ENCODE assay signal across 8 mouse cellular contexts in the genomic region with DNA sequence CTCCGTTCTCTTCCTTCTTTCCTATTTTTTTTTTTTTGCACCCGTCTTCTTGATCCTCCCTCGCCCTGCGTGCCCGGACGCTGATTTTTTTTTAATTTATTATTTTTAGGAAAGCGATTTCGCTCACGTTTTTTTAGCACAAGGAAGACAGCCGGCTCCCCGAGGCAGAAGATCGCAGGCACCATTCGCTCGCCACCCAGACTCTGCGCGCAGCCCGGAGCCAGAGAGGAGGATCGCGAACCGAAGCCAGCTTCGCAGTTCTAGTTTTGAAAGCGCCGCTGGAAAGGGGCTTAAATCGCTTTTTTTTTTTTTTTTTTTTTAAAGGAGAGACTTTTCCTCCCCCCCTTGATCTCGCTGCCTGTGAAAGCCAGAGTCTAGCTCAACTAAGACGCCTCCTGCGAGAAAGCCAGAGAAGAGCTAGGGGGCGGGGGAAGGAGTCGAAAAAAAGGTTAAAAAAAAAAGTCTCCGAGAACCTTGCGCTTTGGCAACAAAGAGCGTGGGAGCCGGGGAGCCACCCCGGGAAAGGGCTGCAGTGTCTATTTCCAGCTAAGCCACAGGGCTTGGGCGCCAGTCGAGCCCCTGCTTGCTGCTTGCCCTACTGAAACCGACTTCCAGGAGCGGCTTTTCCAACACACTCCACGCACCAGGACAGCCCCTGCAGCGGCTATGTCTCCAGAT. TPM values are rescaled to one million over a fixed set of nuclear protein-coding genes. Genes with fewer than 3 reads are reported as not detected.
DNase-seq lines count a peak whose midpoint lies in the region; ATAC-seq lines count a peak whose summit lies in the region.

No protein-coding gene starts in this region.

- H3K27me3 ChIP-seq in kidney, embryonic 15.5 days: peaks cover 95% of the 10 kb centered on the region
- H3K27me3 ChIP-seq in embryonic facial prominence, embryonic 11.5 days (ENCODE audit: control insufficient read depth, insufficient read depth, low read length): peaks cover 25% of the 10 kb centered on the region
- peaks cover 89% of the 10 kb centered on the region for H3K27me3 ChIP-seq in liver, embryonic 16.5 days (ENCODE audit: control insufficient read depth, insufficient read depth, low read depth, low read length)
- H3K27me3 ChIP-seq in stomach, embryonic 16.5 days (ENCODE audit: control insufficient read depth, insufficient read depth, low read length): peaks cover 58% of the 10 kb centered on the region

- intact Hi-C loops in heart, postnatal 14 days (cut with DNase I): loop anchor here (5.0 kb wide), 3 partner anchors 264 to 704 kb away; no protein-coding TSS in a partner anchor

- H3K27ac ChIP-seq in kidney, embryonic 15.5 days: peak overlapping the region; percentile 98
- H3K27ac ChIP-seq in embryonic facial prominence, embryonic 11.5 days (replicated peaks; ENCODE audit: low read depth, low read length): peak overlapping the region; percentile 96
- H3K27ac ChIP-seq in liver, embryonic 16.5 days (ENCODE audit: low read length): peak overlapping the region; percentile 49; the same call in 1 of the 2 replicates
- H3K27ac ChIP-seq in stomach, embryonic 16.5 days (ENCODE audit: low read length): peak overlapping the region; percentile 94

- H3K9ac ChIP-seq in kidney, embryonic 15.5 days: peak overlapping the region; percentile 58
- peak overlapping the region; percentile 92 for H3K9ac ChIP-seq in embryonic facial prominence, embryonic 11.5 days (replicated peaks; ENCODE audit: low read length)
- H3K9ac ChIP-seq in liver, embryonic 16.5 days (ENCODE audit: low read depth, low read length): peak overlapping the region; percentile 25
- peak overlapping the region; percentile 76 for H3K9ac ChIP-seq in stomach, embryonic 16.5 days (ENCODE audit: low read length)

- H3K36me3 ChIP-seq in kidney, embryonic 15.5 days: peaks cover 2% of the 10 kb centered on the region; the same call in 1 of the 2 replicates
- H3K36me3 ChIP-seq in embryonic facial prominence, embryonic 11.5 days (replicated peaks; ENCODE audit: control insufficient read depth, insufficient read depth, low read depth, low read length): no peaks in the 10 kb centered on the region
- no peaks in the 10 kb centered on the region for H3K36me3 ChIP-seq in liver, embryonic 16.5 days (ENCODE audit: control insufficient read depth, insufficient read depth)
- H3K36me3 ChIP-seq in stomach, embryonic 16.5 days (ENCODE audit: control insufficient read depth, insufficient read depth, low read length): no peaks in the 10 kb centered on the region

- ATAC-seq in kidney, embryonic 15.5 days (replicated peaks; ENCODE audit: low FRiP score): no peak
- no peak for ATAC-seq in embryonic facial prominence, embryonic 11.5 days (replicated peaks; ENCODE audit: insufficient number of reproducible peaks, low FRiP score, low TSS enrichment, low read depth)
- ATAC-seq in liver, embryonic 16.5 days (ENCODE audit: low read depth): no peak
- ATAC-seq in stomach, embryonic 16.5 days (ENCODE audit: insufficient read depth, low FRiP score): no peak

- WGBS in kidney, embryonic 15.5 days: under 1% methylated on average over 40 of the region's 40 CpGs
- under 1% methylated on average over 40 of the region's 40 CpGs for WGBS in embryonic facial prominence, embryonic 11.5 days
- WGBS in liver, embryonic 16.5 days (ENCODE audit: insufficient replicate concordance): 2% methylated on average over 40 of the region's 40 CpGs
- WGBS in stomach, embryonic 16.5 days: under 1% methylated on average over 40 of the region's 40 CpGs

- DNase-seq in kidney, adult 11 months: no peak
- peak; percentile 72 for DNase-seq in embryonic facial prominence, embryonic 11.5 days (ENCODE audit: low spot score)
- peak; percentile 45 to 51 for DNase-seq in heart, postnatal 14 days
- DNase-seq in spleen, postnatal 10 days (ENCODE audit: low spot score in 2 of 2): no peak
- DNase-seq in frontal cortex, postnatal 14 days (ENCODE audit: low spot score in 2 of 2): no peak

- peak overlapping the region; percentile 51 for H3K4me3 ChIP-seq in kidney, embryonic 15.5 days (replicated peaks)
- H3K4me3 ChIP-seq in embryonic facial prominence, embryonic 11.5 days (ENCODE audit: low read depth, low read length): peak overlapping the region; percentile 62
- H3K4me3 ChIP-seq in liver, embryonic 16.5 days (ENCODE audit: low read depth, low read length): peak overlapping the region; percentile 49
- peak overlapping the region; percentile 58 for H3K4me3 ChIP-seq in stomach, embryonic 16.5 days (replicated peaks; ENCODE audit: low read length)

- H3K4me2 ChIP-seq in kidney, embryonic 15.5 days: peak overlapping the region; percentile 84
- H3K4me2 ChIP-seq in embryonic facial prominence, embryonic 11.5 days (ENCODE audit: low read depth, low read length): peak overlapping the region; percentile 75
- peak overlapping the region; percentile 56 for H3K4me2 ChIP-seq in liver, embryonic 16.5 days (ENCODE audit: low read depth, low read length)
- H3K4me2 ChIP-seq in stomach, embryonic 16.5 days (ENCODE audit: low read depth, low read length): peak overlapping the region; percentile 88

- no peaks in the 10 kb centered on the region for H3K9me3 ChIP-seq in kidney, embryonic 15.5 days (replicated peaks)
- H3K9me3 ChIP-seq in embryonic facial prominence, embryonic 11.5 days (replicated peaks; ENCODE audit: control insufficient read depth, low read length): no peaks in the 10 kb centered on the region
- no peaks in the 10 kb centered on the region for H3K9me3 ChIP-seq in liver, embryonic 16.5 days (replicated peaks; ENCODE audit: control insufficient read depth, low read length)
- H3K9me3 ChIP-seq in stomach, embryonic 16.5 days (replicated peaks; ENCODE audit: control insufficient read depth, low read length): no peaks in the 10 kb centered on the region

- H3K4me1 ChIP-seq in kidney, embryonic 15.5 days: peaks cover 56% of the 10 kb centered on the region
- peaks cover 6% of the 10 kb centered on the region for H3K4me1 ChIP-seq in embryonic facial prominence, embryonic 11.5 days (ENCODE audit: control insufficient read depth, insufficient read depth, low read length)
- H3K4me1 ChIP-seq in liver, embryonic 16.5 days (ENCODE audit: control insufficient read depth, low read depth, low read length): no peaks in the 10 kb centered on the region; the same call in none of the 2 replicates
- peaks cover 10% of the 10 kb centered on the region for H3K4me1 ChIP-seq in stomach, embryonic 16.5 days (ENCODE audit: control insufficient read depth, insufficient read depth, low read length)

RNA-seq across cellular contexts. Expression of gene Tbx3, which starts 0.8 kb away (rescaled TPM):
- 51.1 and 54.4 TPM in 2 replicates for polyA plus RNA-seq in kidney, embryonic 15.5 days (2015; fragmentation: Nextera tagmentation; extraction: Ambion mirVana)
- 36.9 and 39.8 TPM in 2 replicates for polyA plus RNA-seq in embryonic facial prominence, embryonic 11.5 days (2014; fragmentation: Nextera tagmentation; extraction: Ambion mirVana)
- 10 to 100 TPM; 15.1 to 17.8 TPM for total RNA-seq in heart, postnatal 14 days (2021)
- 2.4 and 2.7 TPM in 2 replicates for polyA plus RNA-seq in liver, embryonic 16.5 days (2015; fragmentation: Nextera tagmentation; extraction: Ambion mirVana)
- 15.8 and 16.5 TPM in 2 replicates for polyA plus RNA-seq in stomach, embryonic 16.5 days (2015; fragmentation: Nextera tagmentation; extraction: Ambion mirVana)

Comparison
In these comparisons a context has a peak if more than half of its experiments do, and no peak if none do; other contexts are left out.
1. H3K9ac ChIP-seq: peak in every context shown above with its lines; median percentile 92 in embryonic facial prominence, embryonic 11.5 days; 76 in stomach, embryonic 16.5 days; 58 in kidney, embryonic 15.5 days; 25 in liver, embryonic 16.5 days.
2. DNase-seq: peak in embryonic facial prominence, embryonic 11.5 days (single experiment) and heart, postnatal 14 days (2 of 2); none in kidney, adult 11 months (single experiment), spleen, postnatal 10 days (0 of 2) and frontal cortex, postnatal 14 days (0 of 2).
3. Peak in every context shown above with its lines, with median percentiles within 50 percentile points of each other: H3K27ac ChIP-seq, H3K4me2 ChIP-seq and H3K4me3 ChIP-seq.